Mouse (Mus musculus) myocyte (in vitro differentiated cells): ENCODE measurements around the gene Agmo. TPM values are rescaled to one million over a fixed set of nuclear protein-coding genes. Genes with fewer than 3 reads are reported as not detected.

Source experiments
- H3K27me3 ChIP-seq: one replicate; pipeline ENCODE4 v1.6.1; 2011; ENCODE audit not compliant: control insufficient read depth, insufficient read depth, insufficient read length
- H3K36me3 ChIP-seq: one replicate; pipeline ENCODE4 v1.6.1; 2011; ENCODE audit not compliant: control insufficient read depth, insufficient read depth
- H3K4me2 ChIP-seq: one replicate; pipeline ENCODE4 v1.6.1; 2011; ENCODE audit warnings: low read depth, control low read depth
- H3K4me3 ChIP-seq: one replicate; pipeline ENCODE4 v1.5.1; 2011; ENCODE audit warnings: mild to moderate bottlenecking, control low read depth, moderate library complexity
- H3K79me2 ChIP-seq: one replicate; pipeline ENCODE4 v1.6.1; 2011; ENCODE audit not compliant: control insufficient read depth, insufficient read depth
- H3ac ChIP-seq: one replicate; pipeline ENCODE4 v1.6.1; 2011; ENCODE audit not compliant: control insufficient read depth, insufficient read length
- CEBPB ChIP-seq: IDR thresholded peaks from 2 replicates; pipeline ENCODE4 v1.6.1; 2011; ENCODE audit warnings: mild to moderate bottlenecking, moderate library complexity; ENCODE audit not compliant: poor library complexity, insufficient read depth, severe bottlenecking
- E2F4 ChIP-seq: IDR thresholded peaks from one replicate; pipeline ENCODE4 v1.6.1; 2011; ENCODE audit warnings: mild to moderate bottlenecking, control low read depth, moderate library complexity; ENCODE audit not compliant: insufficient read depth
- MAX ChIP-seq: IDR thresholded peaks from one replicate; pipeline ENCODE4 v1.6.1; 2011; ENCODE audit warnings: low read depth, mild to moderate bottlenecking, control low read depth
- MYOD1 ChIP-seq, 3 experiments: IDR thresholded peaks; one replicate each; pipeline ENCODE4 v1.6.1; 2011; ENCODE audit warnings: control low read depth in 2 of 3, low read depth in 2 of 3, mild to moderate bottlenecking in 2 of 3, moderate library complexity in 1 of 3; ENCODE audit not compliant: insufficient read length in 2 of 3, control insufficient read depth in 1 of 3
- MYOG ChIP-seq, 3 experiments: IDR thresholded peaks; one replicate each; pipeline ENCODE4 v1.6.1; 2011; ENCODE audit warnings: control low read depth in 2 of 3, low read depth in 2 of 3, mild to moderate bottlenecking in 2 of 3; ENCODE audit not compliant: insufficient read length in 2 of 3, control insufficient read depth in 1 of 3, insufficient read depth in 1 of 3
- POLR2A ChIP-seq: IDR thresholded peaks from one replicate; pipeline ENCODE4 v1.6.1; 2011; ENCODE audit warnings: low read depth, mild to moderate bottlenecking, control low read depth, moderate library complexity; ENCODE audit not compliant: insufficient read length
- POLR2AphosphoS2 ChIP-seq: IDR thresholded peaks from one replicate; pipeline ENCODE4 v1.6.1; 2011; ENCODE audit warnings: low read depth, control low read depth; ENCODE audit not compliant: insufficient read length
- REST ChIP-seq: IDR thresholded peaks from one replicate; pipeline ENCODE4 v1.6.1; 2011; ENCODE audit warnings: mild to moderate bottlenecking, control low read depth, moderate library complexity; ENCODE audit not compliant: insufficient read depth, insufficient read length
- SRF ChIP-seq: IDR thresholded peaks from one replicate; pipeline ENCODE4 v1.6.1; 2011; ENCODE audit warnings: low read depth; ENCODE audit not compliant: control insufficient read depth, insufficient read length
- TCF12 ChIP-seq: IDR thresholded peaks from one replicate; pipeline ENCODE4 v1.6.1; 2011; ENCODE audit warnings: mild to moderate bottlenecking, control low read depth; ENCODE audit not compliant: poor library complexity, insufficient read depth, severe bottlenecking
- TCF3 ChIP-seq: IDR thresholded peaks from one replicate; pipeline ENCODE4 v1.6.1; 2011; ENCODE audit warnings: low read depth, control low read depth; ENCODE audit not compliant: insufficient read length
- USF1 ChIP-seq: IDR thresholded peaks from one replicate; pipeline ENCODE4 v1.6.1; 2011; ENCODE audit warnings: low read depth, mild to moderate bottlenecking, control low read depth, moderate library complexity
- polyA plus RNA-seq: library from polyadenylated mRNA; unstranded; fragments of >200 nt; fragmentation: generic; extraction: Trizol; gene quantifications from one replicate; pipeline ENCODE4 v1.2.1, GENCODE M21; 2012; ENCODE audit warnings: missing spikeins

Gene Agmo
- polyA plus RNA-seq, 1 experiment, result not detected

DNA sequence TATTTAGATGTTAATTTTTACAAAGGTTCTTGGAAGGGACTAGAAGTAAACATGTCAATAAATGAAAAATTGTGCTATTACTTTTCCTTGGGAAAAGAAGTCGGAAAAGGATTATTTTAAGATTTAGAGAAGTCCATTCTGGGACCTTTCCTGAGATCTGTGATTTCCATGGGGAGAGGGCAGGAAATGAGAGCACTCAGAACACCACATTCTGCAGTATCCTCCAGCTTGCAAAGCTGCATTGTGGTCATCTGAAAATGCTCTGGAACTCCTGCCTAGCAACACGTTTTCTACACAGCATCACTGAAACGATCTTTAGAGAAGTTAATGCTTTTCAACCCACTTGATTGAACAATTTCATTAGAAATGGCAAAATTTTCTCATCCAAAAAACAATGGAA lies 81.4 kb downstream of the Agmo start:
- Histone ChIP-seq H3K36me3 (no peaks in the 10 kb centered on the region), H3K27me3 (no peaks in the 10 kb centered on the region), H3K79me2 (no peaks in the 10 kb centered on the region), H3K4me3 (no peak overlapping the region), H3K4me2 (no peak overlapping the region), H3ac (no peak overlapping the region)
- TF ChIP-seq MYOG (IDR thresholded peaks at IDR 0.05; ENCODE audit: control insufficient read depth in 1 of 3, insufficient read depth in 1 of 3, insufficient read length in 2 of 3, low read depth in 2 of 3) (no peak), POLR2A (no peak), CEBPB (no peak), MYOD1 (IDR thresholded peaks at IDR 0.05; ENCODE audit: control insufficient read depth in 1 of 3, insufficient read length in 2 of 3, low read depth in 2 of 3) (no peak), USF1 (no peak), TCF3 (no peak), SRF (no peak), E2F4 (no peak), REST (no peak), POLR2AphosphoS2 (no peak), TCF12 (no peak), MAX (no peak)

DNA sequence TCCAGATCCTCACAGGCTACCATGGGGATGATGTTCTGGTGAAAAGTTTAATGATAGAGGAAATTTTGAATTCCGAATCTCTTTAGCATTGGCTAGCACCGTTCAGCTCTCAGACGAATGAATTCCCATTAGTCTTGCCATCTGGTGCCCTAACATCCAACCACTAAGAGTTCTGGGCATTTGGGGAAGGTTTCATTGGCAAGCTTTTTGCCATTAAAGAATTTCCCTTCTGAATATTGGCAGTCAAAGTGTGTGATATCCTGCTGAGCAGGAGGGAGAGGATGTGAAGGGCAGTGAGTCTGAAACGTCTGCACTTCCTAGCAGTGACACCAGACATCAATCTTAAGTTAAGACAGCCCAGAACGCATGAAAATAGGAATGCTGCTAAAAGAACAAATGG lies 93.5 kb downstream of the Agmo start:
- Histone ChIP-seq H3K27me3 (no peaks in the 10 kb centered on the region), H3K4me3 (no peak overlapping the region), H3K79me2 (no peaks in the 10 kb centered on the region), H3ac (no peak overlapping the region), H3K4me2 (no peak overlapping the region), H3K36me3 (no peaks in the 10 kb centered on the region)
- no peak for TF ChIP-seq TCF12
- no peak for TF ChIP-seq MYOD1 (IDR thresholded peaks at IDR 0.05; ENCODE audit: control insufficient read depth in 1 of 3, insufficient read length in 2 of 3, low read depth in 2 of 3)
- no peak for TF ChIP-seq E2F4
- no peak for TF ChIP-seq POLR2AphosphoS2
- TF ChIP-seq SRF, result no peak
- no peak for TF ChIP-seq MAX
- no peak for TF ChIP-seq POLR2A
- no peak for TF ChIP-seq CEBPB
- no peak for TF ChIP-seq MYOG (IDR thresholded peaks at IDR 0.05; ENCODE audit: control insufficient read depth in 1 of 3, insufficient read depth in 1 of 3, insufficient read length in 2 of 3, low read depth in 2 of 3)
- no peak for TF ChIP-seq REST
- no peak for TF ChIP-seq USF1

DNA sequence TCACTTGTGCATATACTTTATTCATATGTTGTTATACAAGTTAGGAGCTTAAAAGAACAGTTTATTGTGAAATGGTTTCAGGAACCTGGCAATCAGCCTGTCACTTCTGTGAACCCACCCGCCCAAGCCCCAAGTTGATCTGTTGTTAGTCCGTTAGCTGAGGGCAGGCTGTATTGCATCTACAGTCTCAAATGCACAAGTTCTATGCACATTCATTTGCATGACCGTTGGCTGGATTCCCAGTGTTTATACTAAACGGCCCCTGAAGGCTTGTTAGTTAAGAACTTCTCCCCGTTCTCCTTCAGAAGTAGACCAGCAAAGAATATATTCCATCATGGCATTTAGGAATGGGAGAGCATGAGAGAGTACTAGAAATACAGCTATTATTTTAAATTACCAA lies 102.8 kb downstream of the Agmo start:
- no peak for TF ChIP-seq MYOG (IDR thresholded peaks at IDR 0.05; ENCODE audit: control insufficient read depth in 1 of 3, insufficient read depth in 1 of 3, insufficient read length in 2 of 3, low read depth in 2 of 3)
- TF ChIP-seq CEBPB, result no peak
- no peak for TF ChIP-seq MAX
- no peak for TF ChIP-seq TCF3
- TF ChIP-seq E2F4, result no peak
- TF ChIP-seq TCF12, result no peak
- no peak overlapping the region for H3K4me2 ChIP-seq

DNA sequence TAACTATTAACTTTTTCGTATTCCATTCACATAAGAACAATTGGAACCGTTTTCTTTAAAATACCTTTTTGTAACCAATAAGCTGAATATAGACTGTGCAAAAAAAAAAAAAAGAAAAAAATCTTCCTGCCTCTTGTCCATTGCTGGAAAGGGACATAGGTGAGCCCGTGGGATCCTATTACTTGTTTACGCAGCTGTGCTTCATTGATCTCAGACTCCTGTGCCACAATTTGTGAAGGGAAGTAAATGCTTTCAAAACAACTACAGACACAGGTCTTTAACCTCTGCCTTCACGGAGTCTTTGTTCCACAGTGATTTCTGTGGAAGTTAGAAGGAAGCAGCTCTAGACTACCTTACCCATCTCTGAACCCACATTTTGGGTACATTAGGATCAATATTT lies 104.3 kb downstream of the Agmo start:
- no peak overlapping the region for H3K4me2 ChIP-seq
- no peak overlapping the region for H3ac ChIP-seq
- no peak overlapping the region for H3K4me3 ChIP-seq
- H3K79me2 ChIP-seq, result no peaks in the 10 kb centered on the region
- no peaks in the 10 kb centered on the region for H3K27me3 ChIP-seq
- no peaks in the 10 kb centered on the region for H3K36me3 ChIP-seq
- TF ChIP-seq SRF, result no peak
- TF ChIP-seq USF1, result no peak
- no peak for TF ChIP-seq MAX
- TF ChIP-seq MYOG (IDR thresholded peaks at IDR 0.05; ENCODE audit: control insufficient read depth in 1 of 3, insufficient read depth in 1 of 3, insufficient read length in 2 of 3, low read depth in 2 of 3), result no peak
- no peak for TF ChIP-seq TCF12
- TF ChIP-seq E2F4, result no peak
- no peak for TF ChIP-seq CEBPB

More for the DNA sequence above, 102.8 kb downstream of the Agmo start:
- H3ac ChIP-seq, result no peak overlapping the region
- H3K79me2 ChIP-seq, result no peaks in the 10 kb centered on the region
- no peaks in the 10 kb centered on the region for H3K36me3 ChIP-seq
- H3K4me3 ChIP-seq, result no peak overlapping the region
- no peaks in the 10 kb centered on the region for H3K27me3 ChIP-seq

DNA sequence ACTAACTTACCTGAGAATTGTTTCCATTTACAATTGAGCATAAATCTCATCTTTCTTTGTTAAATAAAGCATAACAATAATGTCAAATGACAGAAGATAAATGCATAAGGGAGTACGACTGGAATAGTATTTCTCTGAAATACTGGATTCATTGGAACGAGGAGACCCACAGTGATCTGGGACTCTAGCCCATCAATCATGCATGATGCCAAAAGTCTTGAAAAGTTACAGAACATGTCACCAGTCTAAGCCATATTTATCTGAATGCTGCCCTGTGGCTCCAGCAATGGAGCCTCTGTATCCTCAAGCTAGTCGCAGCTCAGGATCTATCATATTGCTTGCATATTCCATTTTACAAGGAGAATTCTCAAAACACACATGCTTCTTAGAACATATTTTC lies 150.9 kb downstream of the Agmo start:
- Histone ChIP-seq H3K36me3 (no peaks in the 10 kb centered on the region), H3K79me2 (no peaks in the 10 kb centered on the region), H3K27me3 (no peaks in the 10 kb centered on the region), H3ac (no peak overlapping the region), H3K4me3 (no peak overlapping the region), H3K4me2 (no peak overlapping the region)
- TF ChIP-seq MAX (no peak), TCF12 (no peak), USF1 (no peak), REST (no peak), SRF (no peak), POLR2A (no peak), MYOD1 (IDR thresholded peaks at IDR 0.05; ENCODE audit: control insufficient read depth in 1 of 3, insufficient read length in 2 of 3, low read depth in 2 of 3) (no peak), TCF3 (no peak), MYOG (IDR thresholded peaks at IDR 0.05; ENCODE audit: control insufficient read depth in 1 of 3, insufficient read depth in 1 of 3, insufficient read length in 2 of 3, low read depth in 2 of 3) (no peak), CEBPB (no peak), POLR2AphosphoS2 (no peak)
